Mouse (Mus musculus) left cerebral cortex, adult 8-10 months (tissue): ENCODE measurements around the gene Rhox4e. TPM values are rescaled to one million over a fixed set of nuclear protein-coding genes. Genes with fewer than 3 reads are reported as not detected.
"Not testable (repeated sequence)": the region's sequence is repeated elsewhere in the genome, so short reads cannot be mapped to it uniquely, and the experiment has no call there.

ENCODE experiments used
- DNase-seq, 2 experiments: peaks; one replicate each; pipeline ENCODE4 v3.0.0; 2022; ENCODE audit warnings: low spot score in 2 of 2
- total RNA-seq, 4 experiments: library from RNA; stranded (reverse); gene quantifications; 2 replicates each; pipeline ENCODE4 v1.2.4; 2022

The Rhox4e gene
- total RNA-seq, result not detected

DNA sequence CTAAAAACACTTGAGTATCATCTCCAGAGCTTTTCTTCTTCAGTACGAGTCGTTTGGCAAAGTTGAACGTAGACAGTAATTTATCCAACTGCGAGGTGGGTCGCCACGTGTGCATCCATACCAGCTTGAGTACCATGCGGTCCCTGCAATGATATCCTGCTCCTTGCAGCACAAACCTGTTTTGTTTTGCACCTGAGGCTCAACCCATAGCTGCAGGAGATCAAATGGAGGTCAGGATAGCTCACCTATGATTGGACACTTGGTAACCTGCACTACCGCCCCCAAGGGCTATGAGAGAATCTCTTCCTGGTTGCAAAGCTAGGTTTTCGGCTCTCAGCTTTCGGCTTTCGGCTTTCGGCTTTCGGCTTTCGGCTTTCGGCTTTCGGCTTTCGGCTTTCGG, at the start of gene Rhox4e:
TSS of gene Rhox4e (plus strand) at position 301 of the 400 bp plus-strand sequence.
- DNase-seq, result not testable (repeated sequence)

DNA sequence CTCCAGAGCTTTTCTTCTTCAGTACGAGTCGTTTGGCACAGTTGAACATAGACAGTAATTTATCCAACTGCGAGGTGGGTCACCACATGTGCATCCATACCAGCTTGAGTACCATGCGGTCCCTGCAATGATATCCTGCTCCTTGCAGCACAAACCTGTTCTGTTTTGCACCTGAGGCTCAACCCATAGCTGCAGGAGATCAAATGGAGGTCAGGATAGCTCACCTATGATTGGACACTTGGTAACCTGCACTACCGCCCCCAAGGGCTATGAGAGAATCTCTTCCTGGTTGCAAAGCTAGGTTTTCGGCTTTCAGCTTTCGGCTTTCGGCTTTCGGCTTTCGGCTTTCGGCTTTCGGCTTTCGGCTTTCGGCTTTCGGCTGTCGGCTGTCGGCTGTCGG, 43.2 kb upstream of the Rhox4e start, which contains the start of gene Rhox4d:
TSS of gene Rhox4d (plus strand) at position 301 of the 400 bp plus-strand sequence.
- DNase-seq, result not testable (repeated sequence)

DNA sequence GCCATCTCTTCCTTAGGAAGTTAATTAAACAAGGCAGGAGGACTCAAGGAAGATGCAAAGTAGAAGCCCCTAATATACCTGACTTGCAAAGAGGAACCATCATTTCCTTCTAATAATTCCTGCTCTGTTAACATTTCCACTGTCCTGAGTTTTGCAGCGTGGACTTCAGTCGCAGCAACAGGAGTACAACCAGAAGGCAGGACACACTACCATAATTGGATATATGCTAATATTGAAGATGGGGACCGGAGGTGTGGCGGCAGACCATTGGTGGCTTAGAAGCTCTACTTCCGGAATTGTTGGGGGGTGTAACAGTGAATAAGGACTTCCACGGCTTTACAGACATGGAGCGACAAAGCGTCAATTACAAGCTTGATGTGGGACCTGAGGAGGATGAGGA, 27.1 kb upstream of the Rhox4e start, which contains the start of gene Rhox2e:
TSS of gene Rhox2e (plus strand) at position 301 of the 400 bp plus-strand sequence.
- not testable (repeated sequence) for DNase-seq

DNA sequence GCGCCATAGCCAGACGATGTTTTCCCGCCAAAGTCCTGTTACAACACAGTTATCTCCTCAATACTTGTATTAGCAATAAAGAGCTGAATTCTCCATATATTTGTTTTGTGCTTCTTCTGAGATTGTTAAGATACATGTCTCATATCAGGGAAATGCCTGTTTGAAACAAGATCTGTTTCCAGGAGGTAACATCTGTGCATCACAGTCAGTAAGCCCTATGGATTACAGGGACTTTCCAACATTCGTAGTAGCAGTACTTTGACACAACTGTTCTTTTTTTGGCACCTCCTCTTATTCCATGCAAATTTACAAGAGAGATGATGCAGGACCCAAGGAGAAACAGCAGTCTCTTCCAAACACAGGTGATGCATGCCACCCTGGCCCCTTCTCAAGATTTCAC, 15.5 kb upstream of the Rhox4e start, which contains the start of gene Rhox3e:
TSS of gene Rhox3e (plus strand) at position 301 of the 400 bp plus-strand sequence.
- not testable (repeated sequence) for DNase-seq

DNA sequence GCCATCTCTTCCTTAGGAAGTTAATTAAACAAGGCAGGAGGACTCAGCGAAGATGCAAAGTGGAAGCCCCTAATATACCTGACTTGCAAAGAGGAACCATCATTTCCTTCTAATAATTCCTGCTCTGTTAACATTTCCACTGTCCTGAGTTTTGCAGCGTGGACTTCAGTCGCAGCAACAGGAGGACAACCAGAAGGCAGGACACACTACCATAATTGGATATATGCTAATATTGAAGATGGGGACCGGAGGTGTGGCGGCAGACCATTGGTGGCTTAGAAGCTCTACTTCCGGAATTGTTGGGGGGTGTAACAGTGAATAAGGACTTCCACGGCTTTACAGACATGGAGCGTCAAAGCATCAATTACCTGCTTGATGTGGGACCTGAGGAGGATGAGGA, 13.9 kb downstream of the Rhox4e start, which contains the start of gene Rhox2f:
TSS of gene Rhox2f (plus strand) at position 301 of the 400 bp plus-strand sequence.
- DNase-seq, result not testable (repeated sequence)

DNA sequence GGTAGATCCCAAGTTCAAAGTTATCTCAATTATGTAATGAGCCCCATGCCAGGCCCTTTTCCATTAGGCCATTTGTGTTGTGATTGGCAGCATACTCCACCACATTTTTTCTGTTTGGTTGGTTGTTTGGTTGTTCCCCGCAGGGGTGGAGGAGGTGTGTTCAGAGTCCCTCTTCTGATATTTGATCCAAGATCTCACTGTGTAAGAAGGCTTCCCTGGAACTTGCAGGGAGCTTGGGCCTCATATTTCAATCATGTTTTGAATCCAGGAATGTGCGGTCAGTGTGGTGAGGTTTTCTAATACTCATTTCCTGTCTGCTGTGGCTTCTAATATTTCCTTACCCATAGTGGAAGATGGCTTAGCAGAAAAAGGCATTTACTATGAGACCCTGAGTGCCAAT, 15.4 kb downstream of the Rhox4e start:
- DNase-seq, result not testable (repeated sequence)

DNA sequence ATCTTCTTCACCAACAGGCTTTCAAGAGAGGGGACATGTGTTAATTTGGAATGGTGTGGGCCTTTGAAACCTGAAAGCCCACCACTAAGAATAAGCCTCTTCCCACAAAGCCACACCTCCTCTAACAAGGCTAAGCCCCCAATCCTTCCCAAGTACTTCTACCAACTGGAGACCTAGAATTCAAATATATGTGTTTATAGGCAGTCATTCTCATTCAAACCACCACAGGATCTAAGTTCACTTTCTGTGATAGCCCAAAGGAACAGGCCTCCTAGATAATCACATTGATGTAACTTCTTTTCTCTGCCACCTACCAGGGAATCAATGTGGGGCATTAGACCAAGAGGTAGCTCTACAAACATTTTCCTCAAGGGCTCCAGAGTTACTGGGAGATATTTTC, 23.5 kb downstream of the Rhox4e start, which contains the start of gene Rhox3f:
TSS of gene Rhox3f (plus strand) at position 301 of the 400 bp plus-strand sequence.
- not testable (repeated sequence) for DNase-seq

DNA sequence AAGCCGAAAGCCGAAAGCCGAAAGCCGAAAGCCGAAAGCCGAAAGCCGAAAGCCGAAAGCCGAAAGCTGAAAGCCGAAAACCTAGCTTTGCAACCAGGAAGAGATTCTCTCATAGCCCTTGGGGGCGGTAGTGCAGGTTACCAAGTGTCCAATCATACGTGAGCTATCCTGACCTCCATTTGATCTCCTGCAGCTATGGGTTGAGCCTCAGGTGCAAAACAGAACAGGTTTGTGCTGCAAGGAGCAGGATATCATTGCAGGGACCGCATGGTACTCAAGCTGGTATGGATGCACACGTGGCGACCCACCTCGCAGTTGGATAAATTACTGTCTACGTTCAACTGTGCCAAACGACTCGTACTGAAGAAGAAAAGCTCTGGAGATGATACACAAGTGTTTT, 50.4 kb downstream of the Rhox4e start, which contains the start of gene Rhox4f:
TSS of gene Rhox4f (minus strand) at position 101 of the 400 bp plus-strand sequence.
- not testable (repeated sequence) for DNase-seq

Other genes with a start within 250 kb of the Rhox4e start
- not detected for gene Rhox3a2, start 177.4 kb upstream of the Rhox4e start, total RNA-seq
- gene Rhox4a2, start 166.6 kb upstream of the Rhox4e start, total RNA-seq, result not detected
- gene Rhox2b, start 145.3 kb upstream of the Rhox4e start, total RNA-seq, result not detected
- gene Rhox4b, start 124.9 kb upstream of the Rhox4e start, total RNA-seq, result not detected
- gene Rhox2c, start 103.7 kb upstream of the Rhox4e start, total RNA-seq, result not detected
- not detected for gene Rhox3c, start 98.8 kb upstream of the Rhox4e start, total RNA-seq
- gene Rhox4c, start 77.1 kb upstream of the Rhox4e start, total RNA-seq, result not detected
- not detected for gene Rhox2d, start 64.0 kb upstream of the Rhox4e start, total RNA-seq
- not detected for gene Rhox4d, start 43.1 kb upstream of the Rhox4e start, total RNA-seq
- not detected for gene Rhox2e, start 27.0 kb upstream of the Rhox4e start, total RNA-seq
- gene Rhox3e, start 15.4 kb upstream of the Rhox4e start, total RNA-seq, result not detected
- gene Rhox2f, start 14.0 kb downstream of the Rhox4e start, total RNA-seq, result not detected
- not detected for gene Rhox3f, start 23.6 kb downstream of the Rhox4e start, total RNA-seq
- gene Rhox4f, start 50.3 kb downstream of the Rhox4e start, total RNA-seq, result not detected
- not detected for gene Rhox3g, start 71.2 kb downstream of the Rhox4e start, total RNA-seq
- not detected for gene Rhox2g, start 86.1 kb downstream of the Rhox4e start, total RNA-seq
- not detected for gene Rhox4g, start 93.9 kb downstream of the Rhox4e start, total RNA-seq
- not detected for gene Rhox3h, start 111.4 kb downstream of the Rhox4e start, total RNA-seq
- gene Rhox2h, start 115.9 kb downstream of the Rhox4e start, total RNA-seq, result not detected
- not detected for gene Rhox5, start 247.4 kb downstream of the Rhox4e start, total RNA-seq